Mouse (Mus musculus): Measurements from ENCODE around the gene Hist1h2bg. TPM values are rescaled to one million over a fixed set of nuclear protein-coding genes. Genes with fewer than 3 reads are reported as not detected.
"Not testable (repeated sequence)": the region's sequence is repeated elsewhere in the genome, so short reads cannot be mapped to it uniquely, and the experiment has no call there.

Gene Hist1h2bg
- total RNA-seq, 2 experiments from 2014 or later = 624 to 645 TPM

DNA sequence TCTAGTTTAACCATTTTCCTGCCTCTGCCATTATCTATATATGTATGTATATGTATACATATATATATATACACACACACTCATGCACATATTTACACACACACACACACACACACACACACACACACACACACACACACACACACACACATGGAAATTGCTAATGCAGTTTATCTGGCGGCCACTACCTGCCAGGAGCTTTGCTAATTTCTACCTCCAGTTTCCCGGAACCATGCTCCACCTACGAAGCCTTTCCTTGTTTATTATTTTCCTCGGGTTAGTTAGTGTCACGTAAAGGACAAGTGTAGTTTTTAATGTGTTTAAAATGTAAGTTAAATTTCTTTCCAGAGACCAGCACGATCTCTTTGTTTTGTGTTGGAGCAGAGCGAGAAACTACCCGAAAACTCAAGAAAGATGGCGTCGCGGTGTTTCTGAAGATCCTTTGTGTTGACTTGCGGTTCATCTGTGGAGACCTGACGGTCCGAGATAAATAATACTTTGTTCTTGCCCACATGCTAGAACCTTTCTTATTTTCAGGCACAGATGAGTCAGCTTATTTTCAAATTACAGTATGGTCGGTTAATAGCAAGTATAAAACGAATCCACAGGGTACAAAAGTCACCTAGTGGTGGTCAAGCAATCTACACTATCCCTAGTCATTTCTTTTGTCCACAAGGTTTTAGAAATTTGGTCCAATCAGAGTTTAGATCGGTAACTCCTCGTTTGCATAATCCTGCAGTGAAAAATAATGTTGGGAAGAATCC lies 8.3 kb upstream of the Hist1h2bg start:
- DNase-seq = peak; percentile 39

DNA sequence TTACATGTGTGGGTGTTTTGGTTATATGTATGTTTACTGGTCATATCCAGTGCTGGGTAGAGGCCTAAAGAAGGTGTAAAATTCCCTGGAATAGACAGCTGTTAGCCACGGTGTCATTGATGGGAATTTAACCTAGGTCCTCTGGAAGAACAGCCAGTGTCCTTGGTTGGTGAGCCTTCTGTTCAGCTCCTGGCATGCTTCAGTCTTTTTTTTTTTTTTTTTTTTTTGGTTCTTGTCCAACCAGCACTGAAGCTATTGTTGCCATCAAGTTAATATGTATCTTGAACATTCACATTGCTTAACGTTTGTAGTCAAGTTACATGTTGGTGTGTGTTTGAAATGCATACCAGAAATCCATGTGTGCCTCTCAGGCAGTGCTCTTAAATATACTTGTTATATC lies 6.7 kb upstream of the Hist1h2bg start:
- no peak for DNase-seq

DNA sequence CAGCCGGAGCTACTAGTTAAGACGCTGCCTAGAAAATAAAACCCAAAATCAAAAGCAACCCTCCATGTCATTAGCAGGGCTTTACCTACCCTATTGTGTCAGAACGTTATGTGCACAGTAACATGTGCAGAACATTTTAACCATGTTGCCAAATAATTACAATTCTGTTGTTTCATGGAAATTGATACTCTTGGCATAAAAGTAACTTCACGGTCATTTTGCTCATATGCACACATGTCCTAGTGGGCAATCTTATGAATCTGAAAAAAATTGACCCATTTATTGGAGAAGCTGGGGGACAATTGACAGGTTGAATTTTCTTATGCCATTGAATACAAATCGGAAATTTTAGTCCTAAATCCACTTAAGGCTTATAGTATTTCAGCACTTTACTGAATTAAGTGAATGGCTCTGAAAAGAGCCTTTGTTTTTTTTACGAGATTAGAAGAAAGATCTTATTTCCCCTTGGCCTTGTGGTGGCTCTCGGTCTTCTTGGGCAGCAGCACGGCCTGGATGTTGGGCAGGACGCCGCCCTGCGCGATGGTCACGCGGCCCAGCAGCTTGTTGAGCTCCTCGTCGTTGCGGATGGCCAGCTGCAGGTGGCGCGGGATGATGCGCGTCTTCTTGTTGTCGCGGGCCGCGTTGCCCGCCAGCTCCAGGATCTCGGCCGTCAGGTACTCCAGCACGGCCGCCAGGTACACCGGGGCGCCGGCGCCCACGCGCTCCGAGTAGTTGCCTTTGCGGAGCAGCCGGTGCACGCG lies 755 bp upstream of the Hist1h2bg start:
- DNase-seq = not testable (repeated sequence)

DNA sequence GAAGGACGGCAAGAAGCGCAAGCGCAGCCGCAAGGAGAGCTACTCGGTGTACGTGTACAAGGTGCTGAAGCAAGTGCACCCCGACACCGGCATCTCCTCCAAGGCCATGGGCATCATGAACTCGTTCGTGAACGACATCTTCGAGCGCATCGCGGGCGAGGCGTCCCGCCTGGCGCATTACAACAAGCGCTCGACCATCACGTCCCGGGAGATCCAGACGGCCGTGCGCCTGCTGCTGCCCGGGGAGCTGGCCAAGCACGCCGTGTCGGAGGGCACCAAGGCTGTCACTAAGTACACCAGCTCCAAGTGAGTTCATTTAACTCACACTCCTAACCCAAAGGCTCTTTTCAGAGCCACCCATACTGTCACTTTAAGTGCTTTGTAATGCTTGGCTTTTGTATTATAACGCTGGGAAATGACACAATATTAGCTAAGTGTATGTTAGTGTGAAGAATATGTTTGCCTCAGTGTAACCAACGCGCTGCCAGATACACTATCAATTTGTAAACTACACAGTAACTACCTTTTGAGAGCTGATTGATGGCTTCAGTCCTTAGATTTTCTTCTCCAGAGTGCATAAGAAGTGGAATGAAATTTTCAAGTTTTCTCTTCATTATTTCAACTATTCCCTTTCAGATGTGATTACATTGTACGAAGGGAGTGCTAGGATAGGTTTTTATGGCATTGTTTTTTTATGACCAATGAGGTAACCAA lies 465 bp downstream of the Hist1h2bg start:
- not testable (repeated sequence) for DNase-seq

DNA sequence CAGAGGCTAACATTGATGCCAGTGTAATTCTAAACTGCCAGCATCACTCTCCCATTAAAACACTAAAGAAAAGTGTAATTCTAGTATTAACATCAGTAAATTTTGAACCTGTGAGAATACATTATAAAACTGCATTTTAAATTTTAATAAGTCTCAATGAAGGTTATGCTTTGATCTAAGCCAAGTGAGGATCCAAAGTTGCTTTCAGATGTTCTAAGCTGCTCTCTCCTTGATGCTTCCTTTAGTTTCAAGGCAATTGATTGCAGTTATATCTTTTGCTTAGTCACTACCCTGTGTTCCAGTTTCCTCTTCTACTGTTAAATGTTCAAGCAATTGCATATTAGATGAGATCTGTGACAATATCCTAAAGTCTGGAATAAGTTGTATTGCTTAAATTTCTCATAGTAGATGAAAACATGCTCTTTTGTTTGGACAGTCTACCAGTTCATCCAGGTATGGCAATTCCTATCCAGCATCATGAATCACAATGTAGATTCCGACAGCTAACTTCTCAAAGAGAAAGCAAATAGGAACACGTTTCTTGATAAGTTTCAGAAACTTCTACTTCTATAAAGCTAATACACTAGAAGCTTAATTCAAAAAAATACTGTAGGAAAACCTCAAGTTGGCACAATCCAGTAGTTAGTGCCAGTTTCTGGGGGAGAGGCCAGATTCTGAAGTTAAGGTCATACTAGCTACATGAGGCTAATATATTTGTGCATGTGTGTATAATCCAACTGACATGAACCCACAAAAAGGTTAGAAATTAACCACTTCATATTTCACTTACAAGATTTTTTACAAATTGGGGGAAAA lies 1.2 kb downstream of the Hist1h2bg start:
- DNase-seq = no peak

DNA sequence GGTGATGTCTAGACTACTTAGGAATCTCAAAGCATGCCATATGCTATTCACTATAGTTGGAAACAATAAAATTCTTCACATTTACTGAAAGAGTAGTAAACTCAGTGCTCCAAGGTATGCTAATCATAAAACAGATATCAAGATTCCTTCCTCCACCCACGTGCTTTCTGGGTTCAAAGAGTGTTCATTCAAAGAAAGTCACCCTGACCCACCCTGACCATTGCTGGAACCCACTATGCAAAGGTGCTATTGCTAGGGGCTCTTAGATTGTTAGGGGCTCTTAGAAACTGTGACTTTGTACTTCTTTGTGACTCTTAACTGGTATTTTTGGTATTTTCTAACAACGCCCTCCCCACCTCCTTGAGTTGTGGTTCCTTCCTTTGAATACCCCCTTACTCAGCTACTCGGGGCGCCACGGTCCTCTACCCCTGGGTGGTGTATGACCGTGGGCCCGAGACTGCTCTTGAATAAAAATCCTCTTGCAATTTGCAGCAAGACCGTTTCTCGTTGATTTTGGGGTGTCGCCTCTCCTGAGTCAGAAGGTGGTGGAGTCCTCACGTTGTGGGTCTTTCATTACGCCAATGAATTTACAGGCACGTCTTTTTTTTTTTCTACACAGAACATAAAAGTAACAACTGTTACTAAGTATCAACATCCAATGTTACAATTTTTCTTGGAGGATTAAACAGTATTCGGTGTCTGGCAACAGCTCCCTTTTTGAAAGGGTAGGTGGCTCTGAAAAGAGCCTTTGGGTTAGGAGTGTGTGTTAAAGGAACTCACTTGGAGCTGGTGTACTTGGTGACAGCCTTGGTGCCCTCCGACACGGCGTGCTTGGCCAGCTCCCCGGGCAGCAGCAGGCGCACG lies 2.1 kb downstream of the Hist1h2bg start:
- DNase-seq = not testable (repeated sequence)

DNA sequence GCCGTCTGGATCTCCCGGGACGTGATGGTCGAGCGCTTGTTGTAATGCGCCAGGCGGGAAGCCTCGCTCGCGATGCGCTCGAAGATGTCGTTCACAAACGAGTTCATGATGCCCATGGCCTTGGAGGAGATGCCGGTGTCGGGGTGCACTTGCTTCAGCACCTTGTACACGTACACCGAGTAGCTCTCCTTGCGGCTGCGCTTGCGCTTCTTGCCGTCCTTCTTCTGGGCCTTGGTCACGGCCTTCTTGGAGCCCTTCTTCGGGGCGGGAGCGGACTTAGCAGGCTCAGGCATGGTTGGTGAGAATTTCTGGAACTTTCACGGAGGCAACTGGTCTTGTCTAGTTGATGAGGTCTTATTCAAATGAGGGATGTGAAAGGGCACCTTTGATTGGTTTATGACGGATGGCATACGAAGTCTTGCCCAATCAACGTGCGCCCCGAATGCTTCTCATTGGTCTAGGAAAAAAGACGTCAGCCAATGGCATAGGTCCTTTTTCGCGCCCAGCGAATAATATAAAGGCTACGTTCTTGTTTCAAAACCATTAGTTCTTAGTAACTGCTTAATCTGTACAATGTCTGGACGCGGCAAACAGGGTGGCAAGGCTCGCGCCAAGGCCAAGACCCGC lies 2.8 kb downstream of the Hist1h2bg start, which contains the start of the genes Hist1h2bf and Hist1h2ad:
TSS of gene Hist1h2bf (minus strand) at position 299 of the 627 bp plus-strand sequence.
TSS of gene Hist1h2ad (plus strand) at position 484 of the 627 bp plus-strand sequence.
- DNase-seq = peak; percentile 89

DNA sequence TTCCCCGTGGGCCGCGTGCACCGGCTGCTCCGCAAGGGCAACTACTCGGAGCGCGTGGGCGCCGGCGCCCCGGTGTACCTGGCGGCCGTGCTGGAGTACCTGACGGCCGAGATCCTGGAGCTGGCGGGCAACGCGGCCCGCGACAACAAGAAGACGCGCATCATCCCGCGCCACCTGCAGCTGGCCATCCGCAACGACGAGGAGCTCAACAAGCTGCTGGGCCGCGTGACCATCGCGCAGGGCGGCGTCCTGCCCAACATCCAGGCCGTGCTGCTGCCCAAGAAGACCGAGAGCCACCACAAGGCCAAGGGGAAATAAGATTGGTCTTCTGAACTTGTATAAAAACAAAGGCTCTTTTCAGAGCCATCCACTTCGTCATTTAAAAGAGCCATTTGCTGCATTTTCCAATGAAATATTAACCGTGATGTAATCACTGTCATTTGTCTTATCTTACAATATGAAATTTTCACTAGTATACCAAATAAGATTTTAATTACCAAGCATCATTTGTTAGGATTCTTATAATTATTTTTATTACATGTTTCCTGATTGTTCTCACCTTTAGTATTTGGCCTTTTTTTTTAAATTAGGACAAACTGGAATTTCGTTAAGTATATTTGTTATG lies 3.5 kb downstream of the Hist1h2bg start:
- not testable (repeated sequence) for DNase-seq

DNA sequence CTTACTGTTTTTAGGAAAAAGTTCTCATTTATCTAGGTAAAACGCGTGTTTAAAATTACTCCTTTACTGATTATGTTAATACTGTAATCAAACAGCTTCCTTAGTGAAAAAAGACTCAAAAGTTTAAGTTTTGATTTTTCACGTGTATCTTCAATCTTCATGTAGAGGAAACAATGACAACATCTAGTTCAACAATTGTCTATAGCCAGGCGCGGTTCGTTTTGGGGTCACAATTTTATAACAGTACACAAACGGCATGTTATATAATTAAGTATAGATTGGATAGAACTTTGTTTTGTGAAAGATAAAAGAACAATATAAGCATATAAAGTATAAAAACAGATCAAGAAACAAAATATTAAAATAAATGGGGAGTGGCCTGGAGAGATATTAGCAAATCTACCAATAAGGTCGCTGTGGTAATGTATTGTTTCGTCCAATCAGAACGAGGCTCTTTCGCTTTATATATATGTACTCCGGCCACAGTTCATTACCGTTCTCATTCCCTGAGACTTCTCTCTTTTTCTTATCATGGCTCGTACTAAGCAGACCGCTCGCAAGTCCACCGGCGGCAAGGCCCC lies 4.2 kb downstream of the Hist1h2bg start, which contains the start of gene Hist1h3d:
TSS of gene Hist1h3d (plus strand) at position 493 of the 581 bp plus-strand sequence.
- peak; percentile 42 for DNase-seq

DNA sequence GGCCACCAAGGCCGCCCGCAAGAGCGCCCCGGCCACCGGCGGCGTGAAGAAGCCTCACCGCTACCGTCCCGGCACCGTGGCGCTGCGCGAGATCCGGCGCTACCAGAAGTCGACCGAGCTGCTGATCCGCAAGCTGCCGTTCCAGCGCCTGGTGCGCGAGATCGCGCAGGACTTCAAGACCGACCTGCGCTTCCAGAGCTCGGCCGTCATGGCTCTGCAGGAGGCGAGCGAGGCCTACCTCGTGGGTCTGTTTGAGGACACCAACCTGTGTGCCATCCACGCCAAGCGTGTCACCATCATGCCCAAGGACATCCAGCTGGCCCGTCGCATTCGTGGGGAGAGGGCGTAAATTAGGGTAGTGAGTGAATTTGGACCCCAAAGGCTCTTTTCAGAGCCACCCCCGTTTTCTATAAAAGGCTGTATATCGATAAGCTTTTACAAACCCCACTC lies 4.7 kb downstream of the Hist1h2bg start:
- not testable (repeated sequence) for DNase-seq

DNA sequence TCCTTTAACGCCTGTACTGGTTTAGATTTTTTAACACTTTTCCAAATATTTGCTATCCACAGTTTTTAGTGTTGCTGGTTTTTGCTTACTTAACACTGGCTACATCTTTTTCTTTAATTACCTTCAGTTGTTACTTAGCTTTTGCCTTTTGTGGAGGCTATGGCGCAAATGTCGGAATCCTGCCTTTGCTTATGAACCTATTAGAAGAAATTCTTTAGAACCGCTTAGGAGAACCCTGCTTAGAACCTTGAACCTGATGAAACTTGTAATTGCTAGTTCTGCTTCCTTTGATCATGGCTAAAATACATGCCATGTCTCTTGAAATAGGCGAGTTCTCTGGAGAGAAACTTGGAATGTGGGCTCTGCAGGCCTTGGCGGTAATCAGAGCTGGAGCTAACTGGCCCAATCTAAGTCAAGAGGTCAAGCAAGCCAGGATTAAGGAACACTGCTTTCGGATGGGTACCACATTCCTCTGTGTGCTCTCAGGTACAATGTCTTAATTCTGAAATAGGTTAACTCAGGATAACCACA lies 5.2 kb downstream of the Hist1h2bg start:
- no peak for DNase-seq

DNA sequence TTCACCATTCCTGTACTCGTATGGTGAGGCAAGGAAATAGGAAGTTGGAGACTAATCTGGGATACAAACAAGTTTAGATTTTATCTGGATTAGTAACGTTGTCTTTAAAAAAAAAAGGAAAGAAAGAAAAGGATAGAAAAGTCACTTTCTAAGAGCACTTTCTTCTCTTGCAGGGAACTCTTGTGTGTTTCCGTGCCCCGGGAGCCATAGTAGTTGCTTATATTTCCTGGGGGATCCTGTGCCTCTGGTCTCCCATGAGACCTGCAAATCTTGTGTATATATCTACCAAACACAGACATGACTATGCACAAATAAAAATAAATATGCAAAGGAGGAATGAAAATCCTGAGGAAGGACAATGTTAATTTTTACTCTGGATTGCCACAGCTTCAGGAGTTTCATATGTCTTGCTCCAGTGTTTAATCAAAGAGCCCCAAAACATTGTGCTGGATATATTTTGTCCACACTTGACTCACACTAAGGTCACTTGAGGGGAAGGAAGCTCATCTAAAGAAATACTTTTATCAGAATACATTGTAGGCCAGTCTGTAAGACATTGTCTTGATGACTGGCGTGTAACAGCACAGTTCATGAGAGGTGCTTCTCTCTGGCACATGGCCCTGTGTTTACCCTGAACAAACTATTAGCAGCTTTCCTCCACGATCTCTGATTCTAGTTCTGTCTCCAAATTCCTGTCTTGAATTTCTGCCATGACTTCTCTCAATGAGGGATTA lies 5.9 kb downstream of the Hist1h2bg start:
- no peak for DNase-seq

DNA sequence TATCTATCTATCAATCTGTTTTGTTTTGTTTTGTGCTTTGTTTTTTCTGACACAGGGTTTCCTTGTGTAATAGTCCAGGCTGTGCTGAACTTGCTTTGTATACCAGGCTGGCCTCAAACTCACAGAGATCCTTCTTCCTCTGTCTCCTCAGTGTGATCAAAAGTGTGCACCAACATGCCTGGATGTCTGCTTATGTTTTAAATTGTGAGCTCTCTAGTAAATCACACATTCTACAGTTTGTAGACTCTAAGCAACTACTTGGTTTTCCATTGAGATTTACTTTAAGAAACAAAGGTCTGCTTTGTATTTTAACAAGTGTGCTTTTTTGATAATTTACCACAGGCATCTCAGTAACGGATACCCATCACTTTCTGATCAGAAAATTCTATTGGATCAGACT lies 6.6 kb downstream of the Hist1h2bg start:
- no peak for DNase-seq

DNA sequence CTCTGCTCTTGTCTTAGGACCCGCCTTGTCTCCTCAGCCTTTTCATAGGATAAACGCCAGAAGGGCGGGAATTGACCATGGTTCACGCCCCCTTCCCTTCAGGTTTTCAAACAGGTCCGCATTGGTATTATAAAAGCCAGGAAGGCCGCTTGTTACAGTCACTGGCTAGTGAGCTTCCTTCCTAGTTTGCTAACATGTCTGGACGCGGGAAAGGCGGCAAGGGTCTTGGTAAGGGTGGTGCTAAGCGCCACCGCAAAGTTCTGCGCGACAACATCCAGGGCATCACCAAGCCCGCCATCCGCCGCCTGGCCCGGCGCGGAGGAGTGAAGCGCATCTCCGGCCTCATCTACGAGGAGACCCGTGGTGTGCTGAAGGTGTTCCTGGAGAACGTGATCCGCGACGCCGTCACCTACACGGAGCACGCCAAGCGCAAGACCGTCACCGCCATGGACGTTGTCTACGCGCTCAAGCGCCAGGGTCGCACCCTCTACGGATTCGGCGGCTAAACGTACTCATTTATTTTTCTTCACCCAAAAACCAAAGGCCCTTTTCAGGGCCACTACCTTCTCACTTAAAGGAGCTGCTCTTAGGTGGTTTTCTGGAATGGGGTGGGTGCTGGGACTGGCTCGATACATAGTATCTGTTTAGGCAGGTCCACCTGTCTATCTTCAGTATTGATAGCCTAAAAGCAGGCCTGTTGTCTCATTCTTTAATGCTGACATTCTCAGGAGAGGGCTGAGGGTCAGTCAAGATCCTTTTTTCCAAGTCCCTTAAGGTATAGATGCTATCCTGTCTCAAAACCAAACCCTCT lies 10.4 kb downstream of the Hist1h2bg start, which contains the start of gene Hist1h4d:
TSS of gene Hist1h4d (plus strand) at position 191 of the 811 bp plus-strand sequence.
- DNase-seq = peak; percentile 97

DNA sequence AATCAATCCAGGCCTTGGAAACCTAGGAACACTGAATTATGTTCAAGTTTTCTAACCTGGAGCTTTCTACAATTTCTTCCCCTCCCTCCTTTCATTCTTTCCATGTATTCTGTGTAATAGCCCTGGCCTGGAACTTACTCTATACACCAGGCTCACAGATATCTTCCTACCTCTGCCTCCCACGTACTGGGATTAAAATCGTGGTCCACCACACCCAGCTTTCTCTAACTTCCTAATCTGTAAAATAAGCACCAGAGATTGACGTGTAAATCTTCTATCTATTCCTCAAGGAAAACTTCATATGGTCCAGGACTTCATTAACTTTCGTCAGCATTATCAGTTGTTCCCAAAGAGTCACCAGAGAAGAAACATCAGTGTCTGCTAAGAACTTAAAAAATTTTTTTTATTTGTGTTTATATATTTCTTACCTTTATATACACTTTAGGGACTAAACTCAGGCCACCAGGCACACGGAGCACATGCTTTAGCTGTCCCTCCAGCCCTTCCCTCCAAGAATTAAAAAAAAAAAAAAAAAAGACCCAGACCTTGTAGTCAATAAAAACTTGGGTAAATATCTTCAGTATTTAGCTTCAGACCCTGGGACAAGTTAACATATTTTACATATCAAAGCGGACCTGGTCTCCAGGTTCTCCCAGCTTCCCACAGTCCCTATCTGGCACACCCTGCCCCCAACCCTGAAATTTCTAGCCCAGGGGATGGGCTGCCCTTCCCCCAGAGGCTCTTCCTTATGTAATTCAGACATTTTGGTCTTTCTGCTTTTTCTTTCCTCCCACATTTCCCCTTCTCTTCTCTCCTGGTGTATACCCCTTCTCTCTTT lies 11.2 kb downstream of the Hist1h2bg start:
- DNase-seq = no peak

DNA sequence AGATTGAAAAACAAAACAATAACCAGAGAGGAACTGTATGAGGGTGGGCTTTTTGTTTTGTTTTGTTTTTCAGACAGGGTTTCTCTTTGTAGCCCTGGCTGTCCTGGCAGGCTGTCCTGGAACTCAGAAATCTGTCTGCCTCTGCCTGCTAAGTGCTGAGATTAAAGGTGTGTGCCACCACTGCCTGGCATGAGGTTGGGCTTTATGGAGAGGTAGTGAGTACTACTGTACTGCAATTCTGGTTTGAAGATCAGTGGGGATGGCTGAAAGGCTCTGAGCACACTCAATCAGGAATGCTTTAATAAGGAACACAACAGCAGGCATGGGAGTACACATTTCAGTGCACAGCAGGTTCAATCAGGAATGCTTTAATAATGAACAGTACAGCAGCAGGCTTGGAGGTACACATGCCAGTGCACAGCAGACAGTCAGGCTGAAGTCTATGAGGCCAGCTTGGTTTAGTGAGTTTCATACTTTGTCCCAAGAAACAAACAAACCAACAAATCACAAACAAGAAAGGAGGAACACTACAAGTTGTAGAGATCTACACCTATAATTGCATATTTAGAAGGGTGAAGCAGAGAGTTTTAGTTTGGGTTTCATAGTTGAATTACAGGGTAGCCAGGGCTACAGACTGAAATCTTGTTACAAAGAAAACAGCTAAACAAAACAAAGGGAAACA lies 12.3 kb downstream of the Hist1h2bg start:
- DNase-seq = no peak

Data from heart, postnatal 4 days (tissue).